Mouse (Mus musculus): ENCODE measurements around the gene Scaf1.

GRCm38 (mm10) chr7:45014096-45014451 lies 2.1 kb downstream of the Scaf1 start:
- TF ChIP-seq CTCF (IDR thresholded peaks at IDR 0.05; ENCODE audit: control insufficient read depth, insufficient read depth, insufficient replicate concordance, low read depth, low read length) (no peak), POLR2A (IDR thresholded peaks at IDR 0.05; ENCODE audit: control insufficient read depth, low read depth, low read length) (no peak)

All from testis, adult 2 months (tissue).